Mouse (Mus musculus) G1E (cell line): ENCODE data around the gene Pitpnm1. TPM values are rescaled to one million over a fixed set of nuclear protein-coding genes. Genes with fewer than 3 reads are reported as not detected.

Experiments
- ATAC-seq: 2 replicates; pipeline ENCODE4 v1.8.0; 2016; ENCODE audit warnings: mild to moderate bottlenecking; ENCODE audit not compliant: insufficient number of reproducible peaks, poor library complexity, low FRiP score, severe bottlenecking; ENCODE audit errors: extremely low read depth
- DNase-seq: peaks from one replicate; pipeline ENCODE4 v3.0.0; 2012; ENCODE audit warnings: low spot score
- H3K27me3 ChIP-seq: 2 replicates; pipeline ENCODE4 v1.6.1; 2012; ENCODE audit warnings: mild to moderate bottlenecking, low read length, inconsistent platforms; ENCODE audit not compliant: insufficient read depth
- H3K36me3 ChIP-seq: replicated peaks from 2 replicates; pipeline ENCODE3; 2012; ENCODE audit warnings: mild to moderate bottlenecking, inconsistent platforms
- H3K4me1 ChIP-seq: 2 replicates; pipeline ENCODE4 v1.6.1; 2012; ENCODE audit warnings: low read depth, low read length, inconsistent platforms, mixed read lengths; ENCODE audit not compliant: insufficient read depth
- H3K4me3 ChIP-seq: 2 replicates; pipeline ENCODE4 v1.5.1; 2012; ENCODE audit warnings: low read depth, mild to moderate bottlenecking, inconsistent platforms, low read length, moderate library complexity, mixed read lengths
- H3K9me3 ChIP-seq: replicated peaks from 2 replicates; pipeline ENCODE4 v1.6.1; 2012; ENCODE audit warnings: inconsistent platforms
- CTCF ChIP-seq: IDR thresholded peaks from 2 replicates; pipeline ENCODE4 v1.5.1; 2012; ENCODE audit warnings: low read depth, low read length, inconsistent platforms, mixed read lengths
- GATA1 ChIP-seq: IDR thresholded peaks from 2 replicates; pipeline ENCODE4 v1.6.1; 2012; ENCODE audit warnings: borderline replicate concordance, low read length, inconsistent platforms, mixed read lengths
- GATA2 ChIP-seq: IDR thresholded peaks from 2 replicates; pipeline ENCODE4 v1.6.1; 2012; ENCODE audit warnings: low read depth, low read length, inconsistent platforms, borderline replicate concordance
- POLR2AphosphoS5 ChIP-seq: IDR thresholded peaks from 2 replicates; pipeline ENCODE4 v1.6.1; 2012; ENCODE audit warnings: low read depth, low read length, inconsistent platforms; ENCODE audit not compliant: insufficient replicate concordance
- TAL1 ChIP-seq: conservative IDR thresholded peaks from 2 replicates; pipeline ENCODE4 v1.6.1; 2012; ENCODE audit warnings: low read depth, low read length, inconsistent platforms, mixed read lengths
- polyA plus RNA-seq: library from polyadenylated mRNA; stranded (reverse); fragments of >175 nt; gene quantifications from 2 replicates; pipeline ENCODE4 v1.2.3, GENCODE M21; 2012
- total RNA-seq, 2 experiments: library from RNA; stranded (forward) in 1 of 2; stranded (reverse) in 1 of 2; fragments of 200-1000 nt in 1 of 2; fragments of >200 nt in 1 of 2; fragmentation: Nextera tagmentation in 1 of 2; gene quantifications; 2 replicates each; pipeline ENCODE4 v1.2.3; 2014 to 2017

The Pitpnm1 gene
- total and polyA plus RNA-seq, 3 experiments: 12.9 to 61.2 (median 22.2) TPM

DNA sequence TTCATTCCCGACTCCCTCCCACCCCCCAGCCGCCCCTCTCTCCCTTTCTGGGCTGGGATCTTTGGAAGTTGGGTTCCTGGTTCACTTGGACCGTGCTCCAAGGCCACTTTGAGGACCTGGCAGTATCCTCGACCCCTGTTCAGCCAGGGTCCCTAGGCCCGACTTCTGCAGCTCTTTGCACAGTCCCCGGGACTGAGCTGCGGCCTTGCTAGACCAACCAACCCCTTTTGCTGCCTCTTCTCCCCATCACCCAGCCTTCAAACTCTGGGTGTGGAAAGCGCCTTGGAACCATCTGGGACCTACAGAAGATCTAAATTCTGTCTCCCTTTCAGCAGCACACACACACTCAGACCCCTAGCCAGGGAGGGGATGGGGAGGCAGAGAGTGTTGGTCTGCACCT is 49.0 kb downstream of the Pitpnm1 start:
- DNase-seq (no peak), ATAC-seq (no peak)
- Histone ChIP-seq H3K4me3 (peak overlapping the region; percentile 82), H3K36me3 (peaks cover 47% of the 10 kb centered on the region), H3K9me3 (no peaks in the 10 kb centered on the region), H3K27me3 (peaks cover 6% of the 10 kb centered on the region; the same call in 1 of the 2 replicates), H3K4me1 (peaks cover 52% of the 10 kb centered on the region)
- TF ChIP-seq GATA2 (no peak), GATA1 (no peak), POLR2AphosphoS5 (no peak), CTCF (no peak), TAL1 (no peak)

DNA sequence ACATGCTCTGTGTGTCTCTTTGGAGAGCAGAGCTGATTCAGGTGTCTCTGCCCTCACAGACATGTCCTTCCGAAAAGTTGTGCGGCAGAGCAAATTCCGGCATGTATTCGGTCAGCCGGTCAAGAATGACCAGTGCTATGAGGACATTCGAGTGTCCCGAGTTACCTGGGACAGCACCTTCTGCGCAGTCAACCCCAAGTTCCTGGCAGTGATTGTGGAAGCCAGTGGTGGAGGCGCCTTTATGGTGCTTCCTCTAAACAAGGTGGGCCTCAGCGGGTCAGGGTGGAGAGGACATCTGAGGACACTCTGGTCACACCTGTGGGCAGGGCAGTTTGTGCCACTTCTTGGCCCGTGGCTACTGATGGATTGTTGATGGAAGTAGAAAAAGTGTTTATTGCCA is 49.5 kb downstream of the Pitpnm1 start:
- DNase-seq: no peak
- no peak for ATAC-seq
- Histone ChIP-seq H3K9me3 (no peaks in the 10 kb centered on the region), H3K4me3 (peak overlapping the region; percentile 82), H3K4me1 (peaks cover 56% of the 10 kb centered on the region), H3K27me3 (0 out of 2 replicates have a peak, but pooled peaks cover 1% of the 10 kb centered on the region), H3K36me3 (peaks cover 52% of the 10 kb centered on the region)
- no peak for TF ChIP-seq GATA2
- TF ChIP-seq GATA1: no peak
- TF ChIP-seq CTCF: no peak
- no peak for TF ChIP-seq POLR2AphosphoS5
- TF ChIP-seq TAL1: no peak

DNA sequence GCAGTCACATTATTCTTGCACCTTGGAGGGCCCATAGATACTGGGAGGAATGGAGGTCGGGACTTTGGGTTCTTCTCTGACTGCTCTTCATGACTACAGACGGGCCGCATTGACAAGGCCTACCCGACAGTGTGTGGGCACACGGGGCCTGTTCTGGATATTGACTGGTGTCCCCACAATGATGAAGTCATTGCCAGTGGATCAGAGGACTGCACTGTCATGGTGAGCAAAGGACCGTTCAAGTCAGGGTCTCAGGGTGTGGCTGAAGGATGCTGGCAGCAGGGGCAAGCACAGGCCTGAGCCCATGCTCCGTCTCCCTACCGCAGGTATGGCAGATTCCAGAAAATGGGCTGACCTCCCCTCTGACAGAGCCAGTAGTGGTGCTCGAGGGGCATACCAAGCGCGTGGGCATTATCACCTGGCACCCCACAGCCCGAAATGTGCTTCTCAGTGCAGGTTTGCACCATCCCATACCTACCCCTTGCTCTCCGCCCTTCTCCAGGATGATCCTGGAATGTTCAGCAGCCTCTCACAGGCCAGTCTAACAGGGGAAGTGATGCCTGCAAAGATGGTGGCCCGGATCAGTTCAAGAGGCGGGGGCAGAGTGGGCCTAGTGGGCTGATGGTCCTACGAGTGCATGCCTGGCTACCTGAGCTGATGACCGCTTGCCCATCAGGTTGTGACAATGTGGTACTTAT is 50.1 kb downstream of the Pitpnm1 start:
- ATAC-seq (no peak), DNase-seq (no peak)
- Histone ChIP-seq H3K36me3 (peaks cover 58% of the 10 kb centered on the region), H3K9me3 (no peaks in the 10 kb centered on the region), H3K27me3 (no peaks in the 10 kb centered on the region), H3K4me1 (peaks cover 62% of the 10 kb centered on the region), H3K4me3 (peak overlapping the region; percentile 82; the same call in 1 of the 2 replicates)
- TF ChIP-seq CTCF (no peak), GATA1 (no peak), GATA2 (no peak)

DNA sequence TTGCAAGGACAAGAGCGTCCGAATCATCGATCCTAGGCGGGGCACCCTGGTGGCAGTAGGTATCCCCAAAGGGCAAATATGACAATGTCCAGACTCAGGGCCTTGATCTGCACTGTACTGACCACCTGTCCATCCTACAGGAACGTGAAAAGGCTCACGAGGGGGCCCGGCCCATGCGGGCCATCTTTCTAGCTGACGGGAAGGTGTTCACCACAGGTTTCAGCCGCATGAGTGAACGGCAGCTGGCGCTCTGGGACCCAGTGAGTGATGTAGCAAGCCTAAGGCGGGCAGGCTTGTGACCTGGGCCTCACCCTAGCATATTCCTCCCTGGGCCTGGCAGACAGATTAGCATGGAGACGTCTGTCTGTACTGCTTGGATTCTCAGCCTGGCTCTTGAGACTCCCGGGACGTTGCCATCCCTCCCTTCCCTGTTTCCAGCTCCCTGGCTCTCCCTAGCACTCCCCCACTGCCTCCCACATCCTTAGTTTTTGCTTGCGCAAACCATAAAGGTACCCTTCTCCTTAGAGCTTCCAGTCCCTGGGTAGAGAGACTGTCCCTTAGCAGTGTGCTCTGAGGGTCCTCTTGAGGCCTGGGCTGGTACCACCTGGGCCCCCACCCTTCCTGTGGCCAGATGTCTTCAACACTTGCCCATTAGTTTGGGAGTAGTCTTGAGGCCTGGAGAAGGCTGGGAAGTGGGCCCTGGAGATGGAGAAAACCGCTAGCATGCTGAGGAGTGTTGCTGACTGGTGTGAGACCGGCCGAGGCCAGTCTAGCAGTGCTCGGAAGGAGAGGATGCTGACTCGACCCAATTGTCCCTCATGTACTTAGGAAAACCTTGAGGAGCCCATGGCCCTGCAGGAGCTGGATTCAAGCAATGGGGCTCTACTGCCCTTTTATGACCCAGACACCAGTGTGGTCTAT is 51.0 kb downstream of the Pitpnm1 start:
- TF ChIP-seq POLR2AphosphoS5 (no peak), GATA2 (no peak)
- ATAC-seq (no peak), DNase-seq (no peak)
- H3K4me3 ChIP-seq: no peak overlapping the region; the same call in 1 of the 2 replicates
- peaks cover 68% of the 10 kb centered on the region for H3K36me3 ChIP-seq
- no peaks in the 10 kb centered on the region for H3K27me3 ChIP-seq
- peaks cover 66% of the 10 kb centered on the region for H3K4me1 ChIP-seq
- no peaks in the 10 kb centered on the region for H3K9me3 ChIP-seq

DNA sequence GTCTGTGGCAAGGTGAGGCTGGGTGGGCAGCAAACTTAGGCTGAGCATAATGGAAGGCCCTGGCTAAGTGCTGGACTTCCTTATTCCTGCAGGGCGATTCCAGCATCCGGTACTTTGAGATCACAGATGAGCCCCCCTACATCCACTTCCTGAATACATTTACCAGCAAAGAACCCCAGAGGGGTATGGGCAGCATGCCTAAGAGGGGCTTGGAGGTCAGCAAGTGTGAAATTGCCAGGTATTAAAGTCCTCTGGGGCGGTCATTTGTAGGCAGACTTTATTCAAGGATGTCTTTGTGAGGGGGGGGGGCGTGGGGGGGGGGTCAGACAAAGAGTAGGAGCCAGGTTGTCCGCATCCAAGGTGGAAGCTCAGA is 51.7 kb downstream of the Pitpnm1 start:
- H3K4me3 ChIP-seq: no peak overlapping the region
- H3K36me3 ChIP-seq: peaks cover 74% of the 10 kb centered on the region
- TF ChIP-seq GATA1: no peak
- TF ChIP-seq CTCF: no peak
- TF ChIP-seq GATA2: no peak
- TF ChIP-seq POLR2AphosphoS5: no peak
- no peak for TF ChIP-seq TAL1
- no peaks in the 10 kb centered on the region for H3K9me3 ChIP-seq
- peaks cover 72% of the 10 kb centered on the region for H3K4me1 ChIP-seq
- no peaks in the 10 kb centered on the region for H3K27me3 ChIP-seq
- DNase-seq (no peak), ATAC-seq (no peak)

DNA sequence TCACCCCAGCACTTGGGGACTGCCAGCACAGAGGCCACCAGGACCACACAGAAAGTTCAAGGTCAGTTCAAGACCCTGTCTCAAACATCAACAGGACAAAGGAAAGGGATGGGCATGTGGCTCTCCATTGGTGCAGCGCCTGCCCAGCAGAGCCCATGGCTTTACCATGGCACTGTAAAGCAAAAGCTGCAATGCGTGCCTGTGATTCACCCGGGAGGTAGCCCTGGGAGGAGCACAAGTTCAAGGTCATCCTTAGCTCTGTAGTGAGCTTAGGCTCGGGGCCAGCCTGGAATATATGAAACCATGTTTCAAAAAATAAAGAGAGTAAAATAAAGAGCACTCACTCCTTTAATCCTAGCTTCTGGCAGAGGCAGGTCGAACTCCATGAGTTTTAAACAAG is 52.1 kb downstream of the Pitpnm1 start:
- TF ChIP-seq CTCF (no peak), GATA2 (no peak), GATA1 (no peak), TAL1 (no peak), POLR2AphosphoS5 (no peak)
- DNase-seq (no peak), ATAC-seq (no peak)
- H3K36me3 ChIP-seq: peaks cover 78% of the 10 kb centered on the region
- no peaks in the 10 kb centered on the region for H3K27me3 ChIP-seq
- no peaks in the 10 kb centered on the region for H3K9me3 ChIP-seq
- no peak overlapping the region for H3K4me3 ChIP-seq
- H3K4me1 ChIP-seq: peaks cover 72% of the 10 kb centered on the region
